Mouse (Mus musculus): ENCODE data around the gene Zfp981. TPM values are rescaled to one million over a fixed set of nuclear protein-coding genes. Genes with fewer than 3 reads are reported as not detected.
"Not testable (repeated sequence)": the region's sequence is repeated elsewhere in the genome, so short reads cannot be mapped to it uniquely, and the experiment has no call there.

Gene Zfp981
- polyA plus RNA-seq, 1 experiment from 2014 or later = 0.19 TPM

GRCm38 (mm10) chr4:146482546-146482945 is 19.3 kb upstream of the Zfp981 start:
- H3K4me3 ChIP-seq (ENCODE audit: low read depth, low read length); DNase-seq (ENCODE audit: low spot score); H3K9ac ChIP-seq (ENCODE audit: low read depth, low read length); H3K27ac ChIP-seq (ENCODE audit: low read depth, low read length); H3K4me1 ChIP-seq (replicated peaks; ENCODE audit: control insufficient read depth, insufficient read depth, low read length); H3K36me3 ChIP-seq (ENCODE audit: control insufficient read depth, insufficient read depth, low read length); H3K4me2 ChIP-seq (replicated peaks; ENCODE audit: low read depth, low read length); H3K27me3 ChIP-seq (ENCODE audit: control insufficient read depth, insufficient read depth, low read length): not testable (repeated sequence)
- ATAC-seq (ENCODE audit: low FRiP score) = 0 out of 2 replicates have a peak, but pooled peaks have one; percentile 37
- peaks cover 50% of the 10 kb centered on the region for H3K9me3 ChIP-seq (ENCODE audit: control insufficient read depth, low read length)
- WGBS = 88% methylated on average over 10 of the region's 10 CpGs

- peaks cover 42% of the 10 kb centered on the region for H3K9me3 ChIP-seq (ENCODE audit: control insufficient read depth, low read length)
- 73% methylated on average over 13 of the region's 13 CpGs for WGBS
Observed at GRCm38 (mm10) chr4:146483571-146484280, 18.1 kb upstream of the Zfp981 start.

DNA sequence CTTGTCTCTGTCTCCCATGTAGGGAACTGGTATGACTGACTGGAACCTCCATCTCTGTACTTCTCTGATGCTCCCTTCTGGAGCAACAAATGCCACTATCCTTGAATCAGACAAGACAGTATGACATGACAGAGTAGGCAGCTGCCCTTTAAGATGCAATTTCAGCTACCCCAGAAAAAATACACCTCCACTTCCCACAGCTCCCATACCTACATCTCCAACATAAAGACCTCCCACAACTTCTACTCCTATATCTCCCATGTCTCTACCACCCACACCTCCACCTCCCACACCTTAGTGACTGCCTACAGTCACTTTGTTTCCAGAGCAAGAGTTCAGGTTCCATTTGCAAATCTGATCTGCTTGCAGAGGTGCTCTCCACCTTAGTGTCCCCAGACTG is 17.2 kb upstream of the Zfp981 start:
- not testable (repeated sequence) for H3K27me3 ChIP-seq (ENCODE audit: control insufficient read depth, insufficient read depth, low read length); H3K4me1 ChIP-seq (replicated peaks; ENCODE audit: control insufficient read depth, insufficient read depth, low read length); H3K9ac ChIP-seq (ENCODE audit: low read depth, low read length); H3K4me2 ChIP-seq (replicated peaks; ENCODE audit: low read depth, low read length); H3K36me3 ChIP-seq (ENCODE audit: control insufficient read depth, insufficient read depth, low read length); ATAC-seq (ENCODE audit: low FRiP score); H3K27ac ChIP-seq (ENCODE audit: low read depth, low read length); DNase-seq (ENCODE audit: low spot score); H3K4me3 ChIP-seq (ENCODE audit: low read depth, low read length)
- peaks cover 43% of the 10 kb centered on the region for H3K9me3 ChIP-seq (ENCODE audit: control insufficient read depth, low read length)

More at GRCm38 (mm10) chr4:146483571-146484280, 18.1 kb upstream of the Zfp981 start:
- peak; percentile 49 for ATAC-seq (ENCODE audit: low FRiP score)
- H3K27me3 ChIP-seq (ENCODE audit: control insufficient read depth, insufficient read depth, low read length); H3K4me3 ChIP-seq (ENCODE audit: low read depth, low read length); H3K27ac ChIP-seq (ENCODE audit: low read depth, low read length); H3K4me1 ChIP-seq (replicated peaks; ENCODE audit: control insufficient read depth, insufficient read depth, low read length); DNase-seq (ENCODE audit: low spot score); H3K4me2 ChIP-seq (replicated peaks; ENCODE audit: low read depth, low read length); H3K36me3 ChIP-seq (ENCODE audit: control insufficient read depth, insufficient read depth, low read length); H3K9ac ChIP-seq (ENCODE audit: low read depth, low read length): not testable (repeated sequence)

- not testable (repeated sequence) for H3K4me2 ChIP-seq (replicated peaks; ENCODE audit: low read depth, low read length); H3K4me1 ChIP-seq (replicated peaks; ENCODE audit: control insufficient read depth, insufficient read depth, low read length); ATAC-seq (ENCODE audit: low FRiP score); H3K27ac ChIP-seq (ENCODE audit: low read depth, low read length); H3K9ac ChIP-seq (ENCODE audit: low read depth, low read length); H3K4me3 ChIP-seq (ENCODE audit: low read depth, low read length); DNase-seq (ENCODE audit: low spot score); H3K36me3 ChIP-seq (ENCODE audit: control insufficient read depth, insufficient read depth, low read length); H3K27me3 ChIP-seq (ENCODE audit: control insufficient read depth, insufficient read depth, low read length)
- whole genome bisulfite sequencing = 74% methylated on average over 6 of the region's 6 CpGs
- peaks cover 42% of the 10 kb centered on the region for H3K9me3 ChIP-seq (ENCODE audit: control insufficient read depth, low read length)
Observed at GRCm38 (mm10) chr4:146485183-146485939, 16.5 kb upstream of the Zfp981 start.

DNA sequence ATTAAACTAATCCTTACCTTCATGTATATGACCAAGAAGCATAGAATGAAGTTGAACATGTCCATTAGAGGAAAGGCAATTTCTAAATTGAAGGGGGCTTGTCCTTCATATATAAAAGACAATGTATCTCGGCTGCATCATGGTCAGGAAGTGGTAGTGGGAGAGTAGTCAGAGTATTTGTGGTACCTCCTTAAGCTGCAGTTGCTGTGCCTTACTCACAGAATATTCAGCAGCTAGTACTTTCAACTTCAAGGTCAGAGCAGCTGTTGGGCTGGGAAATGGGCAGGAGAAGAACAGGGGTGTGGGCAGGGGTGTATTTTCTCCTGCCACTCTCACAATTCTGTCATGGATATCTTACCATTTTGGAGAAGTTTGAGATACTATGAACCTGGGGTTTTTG is 15.1 kb upstream of the Zfp981 start:
- not testable (repeated sequence) for DNase-seq (ENCODE audit: low spot score); H3K4me1 ChIP-seq (replicated peaks; ENCODE audit: control insufficient read depth, insufficient read depth, low read length); H3K36me3 ChIP-seq (ENCODE audit: control insufficient read depth, insufficient read depth, low read length); H3K27ac ChIP-seq (ENCODE audit: low read depth, low read length); H3K9ac ChIP-seq (ENCODE audit: low read depth, low read length); H3K4me2 ChIP-seq (replicated peaks; ENCODE audit: low read depth, low read length); H3K4me3 ChIP-seq (ENCODE audit: low read depth, low read length); H3K27me3 ChIP-seq (ENCODE audit: control insufficient read depth, insufficient read depth, low read length)
- peak; percentile 15; the same call in 1 of the 2 replicates for ATAC-seq (ENCODE audit: low FRiP score)
- H3K9me3 ChIP-seq (ENCODE audit: control insufficient read depth, low read length) = peaks cover 32% of the 10 kb centered on the region
- WGBS = 81% methylated on average over 1 of the region's 1 CpGs

DNA sequence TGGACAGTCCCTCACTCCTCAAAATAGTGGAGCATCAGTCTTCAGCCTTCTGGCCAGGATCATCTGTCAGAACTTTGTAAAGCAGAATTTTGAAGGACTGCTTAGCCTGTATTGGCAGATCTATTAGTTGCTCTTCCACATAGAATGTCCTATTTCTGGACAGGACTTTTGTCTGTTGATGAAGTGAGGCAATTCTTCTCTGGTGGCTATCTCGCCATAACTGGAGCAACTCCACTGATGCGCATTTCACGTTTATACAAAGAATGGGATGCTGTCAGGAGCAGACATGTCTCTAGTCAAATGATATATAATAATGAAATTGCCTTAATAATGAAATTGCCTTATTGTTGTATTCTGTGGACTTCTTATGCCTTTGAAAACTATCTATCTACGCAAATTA is 12.6 kb upstream of the Zfp981 start:
- ATAC-seq (ENCODE audit: low FRiP score); H3K4me3 ChIP-seq (ENCODE audit: low read depth, low read length); H3K9ac ChIP-seq (ENCODE audit: low read depth, low read length); H3K27me3 ChIP-seq (ENCODE audit: control insufficient read depth, insufficient read depth, low read length); H3K4me1 ChIP-seq (replicated peaks; ENCODE audit: control insufficient read depth, insufficient read depth, low read length); H3K4me2 ChIP-seq (replicated peaks; ENCODE audit: low read depth, low read length); DNase-seq (ENCODE audit: low spot score); H3K27ac ChIP-seq (ENCODE audit: low read depth, low read length); H3K36me3 ChIP-seq (ENCODE audit: control insufficient read depth, insufficient read depth, low read length): not testable (repeated sequence)
- WGBS = 80% methylated on average over 4 of the region's 4 CpGs
- peaks cover 33% of the 10 kb centered on the region for H3K9me3 ChIP-seq (ENCODE audit: control insufficient read depth, low read length)

DNA sequence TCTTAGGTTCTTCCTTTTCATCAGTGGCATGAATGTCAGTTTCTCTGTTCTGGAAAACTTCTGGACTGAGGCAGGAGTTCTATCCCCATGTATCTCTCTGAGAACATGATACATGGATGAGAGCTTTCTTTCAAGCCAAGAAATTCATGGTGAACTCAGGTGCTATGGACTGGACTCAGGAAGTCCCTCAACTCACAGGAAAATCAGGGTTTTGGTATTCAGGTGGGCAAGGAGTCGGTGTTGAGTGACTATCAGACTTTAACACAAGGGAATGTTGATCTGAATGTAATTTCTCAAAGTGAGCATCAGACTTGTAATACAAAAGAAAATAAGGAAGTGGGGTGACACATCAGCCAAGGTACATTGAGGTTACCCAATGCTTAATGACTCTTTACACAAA is 9.8 kb upstream of the Zfp981 start:
- not testable (repeated sequence) for H3K27me3 ChIP-seq (ENCODE audit: control insufficient read depth, insufficient read depth, low read length); H3K4me2 ChIP-seq (replicated peaks; ENCODE audit: low read depth, low read length); H3K27ac ChIP-seq (ENCODE audit: low read depth, low read length); DNase-seq (ENCODE audit: low spot score); H3K4me3 ChIP-seq (ENCODE audit: low read depth, low read length); H3K36me3 ChIP-seq (ENCODE audit: control insufficient read depth, insufficient read depth, low read length); H3K9ac ChIP-seq (ENCODE audit: low read depth, low read length); H3K4me1 ChIP-seq (replicated peaks; ENCODE audit: control insufficient read depth, insufficient read depth, low read length)
- H3K9me3 ChIP-seq (ENCODE audit: control insufficient read depth, low read length) = peaks cover 27% of the 10 kb centered on the region
- 84% methylated on average over 1 of the region's 1 CpGs for WGBS
- ATAC-seq (ENCODE audit: low FRiP score) = peak; percentile 33; the same call in 1 of the 2 replicates

DNA sequence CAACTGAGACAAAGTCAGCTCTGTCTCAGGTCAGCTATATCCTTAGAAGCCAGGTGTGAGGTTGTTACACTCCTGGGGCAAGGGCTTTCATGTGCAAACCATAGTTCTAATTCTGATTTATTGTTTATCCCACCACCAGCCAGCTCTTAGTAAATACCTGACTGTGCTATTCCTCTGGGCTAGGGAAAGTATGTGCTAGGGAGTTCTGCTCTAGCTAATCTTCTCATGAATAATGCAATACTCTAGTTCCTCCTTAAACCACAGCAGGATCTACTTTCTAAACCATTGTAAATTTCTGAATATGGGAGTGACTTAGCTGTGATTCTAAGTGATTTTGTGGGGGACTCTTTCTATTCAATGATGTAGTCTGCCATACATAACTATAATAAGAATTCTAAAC is 9.4 kb upstream of the Zfp981 start:
- H3K4me2 ChIP-seq (replicated peaks; ENCODE audit: low read depth, low read length) = no peak overlapping the region
- DNase-seq (ENCODE audit: low spot score) (no peak), ATAC-seq (ENCODE audit: low FRiP score) (no peak)
- peaks cover 28% of the 10 kb centered on the region for H3K9me3 ChIP-seq (ENCODE audit: control insufficient read depth, low read length)
- no peak overlapping the region for H3K27ac ChIP-seq (ENCODE audit: low read depth, low read length)
- H3K9ac ChIP-seq (ENCODE audit: low read depth, low read length) = no peak overlapping the region
- no peak overlapping the region for H3K4me3 ChIP-seq (ENCODE audit: low read depth, low read length)
- no peaks in the 10 kb centered on the region for H3K36me3 ChIP-seq (ENCODE audit: control insufficient read depth, insufficient read depth, low read length)
- no peaks in the 10 kb centered on the region for H3K4me1 ChIP-seq (replicated peaks; ENCODE audit: control insufficient read depth, insufficient read depth, low read length)
- H3K27me3 ChIP-seq (ENCODE audit: control insufficient read depth, insufficient read depth, low read length) = no peaks in the 10 kb centered on the region

DNA sequence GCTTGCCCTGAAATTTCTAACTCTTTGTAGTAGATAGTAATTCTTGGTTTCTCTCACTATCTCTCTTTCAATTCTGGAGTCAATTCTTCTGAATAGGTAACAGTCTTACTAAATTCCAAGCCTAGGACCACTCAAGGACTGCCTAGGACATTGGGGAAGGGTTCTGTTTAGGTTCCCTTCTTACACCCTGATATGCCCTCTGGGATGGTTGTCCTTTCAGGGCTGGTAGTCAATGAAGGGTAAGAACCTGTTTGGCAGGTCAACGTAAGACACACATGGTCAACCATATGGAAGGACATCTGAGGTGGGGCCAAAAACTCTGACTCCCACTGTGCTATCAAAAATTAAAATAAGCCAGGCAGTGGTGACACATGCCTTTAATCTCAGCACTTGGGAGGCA is 9.0 kb upstream of the Zfp981 start:
- H3K36me3 ChIP-seq (ENCODE audit: control insufficient read depth, insufficient read depth, low read length) = no peaks in the 10 kb centered on the region
- H3K4me1 ChIP-seq (replicated peaks; ENCODE audit: control insufficient read depth, insufficient read depth, low read length) = no peaks in the 10 kb centered on the region
- H3K4me3 ChIP-seq (ENCODE audit: low read depth, low read length) = no peak overlapping the region
- H3K4me2 ChIP-seq (replicated peaks; ENCODE audit: low read depth, low read length) = no peak overlapping the region
- H3K9me3 ChIP-seq (ENCODE audit: control insufficient read depth, low read length) = peaks cover 31% of the 10 kb centered on the region
- no peak for DNase-seq (ENCODE audit: low spot score)
- WGBS = 53% methylated on average over 1 of the region's 1 CpGs
- no peaks in the 10 kb centered on the region for H3K27me3 ChIP-seq (ENCODE audit: control insufficient read depth, insufficient read depth, low read length)
- H3K9ac ChIP-seq (ENCODE audit: low read depth, low read length) = no peak overlapping the region
- no peak for ATAC-seq (ENCODE audit: low FRiP score)
- H3K27ac ChIP-seq (ENCODE audit: low read depth, low read length) = no peak overlapping the region

Data from hindbrain, embryonic 11.5 days (tissue).